Mouse (Mus musculus) forebrain, postnatal 0 days (tissue): ENCODE data around the gene Psmb6. TPM values are rescaled to one million over a fixed set of nuclear protein-coding genes. Genes with fewer than 3 reads are reported as not detected.
"Not testable (repeated sequence)": the region's sequence is repeated elsewhere in the genome, so short reads cannot be mapped to it uniquely, and the experiment has no call there.

Experiments used
- ATAC-seq: fragments of 200-750 bp; cut with Nextera tagmentation; 2 replicates; pipeline ENCODE4 v1.8.0; 2017; ENCODE audit warnings: mild to moderate bottlenecking, moderate library complexity
- DNase-seq: peaks from one replicate; pipeline ENCODE4 v3.0.0-alpha.2; 2015
- H3K27ac ChIP-seq: fragments of 300-500 bp; sonication (generic); 2 replicates; pipeline ENCODE4 v1.5.1; 2014; ENCODE audit warnings: low read depth, mild to moderate bottlenecking, antibody characterized with exemption, low read length, moderate library complexity, mixed read lengths
- H3K27me3 ChIP-seq: fragments of 300-500 bp; sonication (generic); 2 replicates; pipeline ENCODE4 v1.6.1; 2014; ENCODE audit warnings: mild to moderate bottlenecking, low read length, mixed read lengths; ENCODE audit not compliant: insufficient read depth
- H3K36me3 ChIP-seq: fragments of 300-500 bp; sonication (generic); 2 replicates; pipeline ENCODE4 v1.6.1; 2014; ENCODE audit warnings: mild to moderate bottlenecking, moderate library complexity; ENCODE audit not compliant: insufficient read depth
- H3K4me1 ChIP-seq: fragments of 300-500 bp; sonication (generic); 2 replicates; pipeline ENCODE4 v1.6.1; 2014; ENCODE audit warnings: antibody characterized with exemption; ENCODE audit not compliant: insufficient read depth
- H3K4me2 ChIP-seq: fragments of 300-500 bp; sonication (generic); 2 replicates; pipeline ENCODE4 v1.6.1; 2014; ENCODE audit warnings: low read depth, mild to moderate bottlenecking, moderate library complexity
- H3K4me3 ChIP-seq: fragments of 300-500 bp; sonication (generic); 2 replicates; pipeline ENCODE4 v1.5.1; 2014; ENCODE audit warnings: low read depth, low read length, mixed read lengths
- H3K9ac ChIP-seq: fragments of 300-500 bp; sonication (generic); 2 replicates; pipeline ENCODE4 v1.6.1; 2014; ENCODE audit warnings: mild to moderate bottlenecking
- H3K9me3 ChIP-seq: fragments of 300-500 bp; sonication (generic); 2 replicates; pipeline ENCODE4 v1.6.1; 2016; ENCODE audit warnings: low read length
- CTCF ChIP-seq: sonication (generic); IDR thresholded peaks from 2 replicates; pipeline ENCODE4 v1.5.1; 2016; ENCODE audit warnings: antibody characterized with exemption, control low read depth, low read depth
- WGBS: fragments of 180-500 bp; shearing (Covaris S2); extraction: QIAGEN DNeasy Blood & Tissue Kit; methylation state at CpG from one replicate; pipeline ENCODE4 v1.1.7; 2014; 5-methylcytosine and 5-hydroxymethylcytosine counted together
- polyA plus RNA-seq: library from polyadenylated mRNA; unstranded; fragments of >200 nt; fragmentation: Nextera tagmentation; extraction: Ambion mirVana; gene quantifications from 2 replicates; pipeline ENCODE4 v1.2.1, GENCODE M21; 2015
- total RNA-seq: library from RNA; depleted of rRNA; stranded (reverse); fragments of >200 nt; gene quantifications from 2 replicates; pipeline ENCODE4 v1.2.3, GENCODE M21; 2014

Psmb6 gene
- total and polyA plus RNA-seq, 2 experiments from 2014 or later: 428 to 820 TPM

DNA sequence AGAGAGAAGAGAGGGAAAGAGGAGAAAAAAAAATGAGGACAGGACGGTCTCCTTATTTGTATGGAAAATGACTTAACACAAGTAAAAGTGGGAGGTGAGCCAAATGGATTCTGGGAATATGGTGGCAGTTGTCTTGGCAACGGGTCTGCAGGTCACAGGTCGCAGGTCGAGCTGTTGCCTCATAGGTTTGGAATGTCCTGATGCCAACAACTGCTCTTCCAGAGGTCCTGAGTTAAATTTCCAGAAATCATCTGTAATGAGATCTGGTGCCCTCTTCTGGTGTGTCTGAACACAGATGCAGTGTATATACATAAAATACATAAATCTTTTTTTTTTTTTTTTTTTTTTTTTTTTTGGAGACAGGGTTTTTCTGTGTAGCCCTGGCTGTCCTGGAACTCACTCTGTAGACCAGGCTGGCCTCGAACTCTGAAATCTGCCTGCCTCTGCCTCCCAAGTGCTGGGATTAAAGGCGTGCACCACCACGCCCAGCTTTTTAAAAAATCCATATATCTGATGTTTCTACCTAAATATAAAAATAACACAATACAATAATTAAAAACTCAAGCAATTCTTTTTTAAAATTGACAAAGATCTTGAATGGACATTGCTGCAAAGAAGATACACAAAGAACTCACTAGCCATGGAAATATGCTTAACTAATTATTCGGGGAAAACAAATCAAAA lies 1.7 kb upstream of the Psmb6 start:
- 92% methylated on average over 8 of the region's 8 CpGs for WGBS
- peaks cover 22% of the 10 kb centered on the region for H3K36me3 ChIP-seq
- not testable (repeated sequence) for H3K4me2 ChIP-seq, H3K27ac ChIP-seq, H3K4me3 ChIP-seq, H3K9me3 ChIP-seq, H3K4me1 ChIP-seq, DNase-seq, H3K9ac ChIP-seq, ATAC-seq, H3K27me3 ChIP-seq
- 0 out of 2 replicates have a peak, but pooled peaks have one; percentile 8 for TF ChIP-seq CTCF

DNA sequence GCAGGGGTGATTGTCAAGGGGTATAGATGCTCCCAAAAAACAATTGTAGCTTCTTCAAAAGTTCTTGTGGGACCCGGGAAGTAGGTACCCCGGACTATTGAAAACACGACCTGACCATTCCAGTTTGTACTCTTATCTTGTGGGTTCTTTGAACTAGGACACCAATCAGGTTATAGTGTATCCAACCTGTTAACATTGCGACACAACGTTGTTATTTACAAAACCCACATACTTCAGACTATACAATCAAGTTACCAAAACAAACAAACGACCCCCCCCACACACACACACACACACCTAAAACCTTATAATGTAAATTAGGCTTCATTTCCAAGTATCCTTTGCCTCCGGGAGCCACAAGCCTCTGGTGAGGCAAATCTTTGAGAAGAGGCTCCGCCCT lies 385 bp upstream of the Psmb6 start:
- no peak for DNase-seq
- TF ChIP-seq CTCF: no peak
- H3K9ac ChIP-seq: peak overlapping the region; percentile 33
- H3K36me3 ChIP-seq: peaks cover 27% of the 10 kb centered on the region
- no peaks in the 10 kb centered on the region for H3K27me3 ChIP-seq
- H3K4me2 ChIP-seq: peak overlapping the region; percentile 53
- no peak overlapping the region for H3K27ac ChIP-seq
- H3K4me3 ChIP-seq: peak overlapping the region; percentile 51
- peaks cover 7% of the 10 kb centered on the region for H3K4me1 ChIP-seq
- no peak; the same call in 1 of the 2 replicates for ATAC-seq
- WGBS: 6% methylated on average over 8 of the region's 8 CpGs
- no peaks in the 10 kb centered on the region for H3K9me3 ChIP-seq

- no peak for DNase-seq
- Histone ChIP-seq H3K9me3 (no peaks in the 10 kb centered on the region), H3K4me3 (peak overlapping the region; percentile 51), H3K27me3 (no peaks in the 10 kb centered on the region), H3K4me1 (peaks cover 7% of the 10 kb centered on the region), H3K4me2 (peak overlapping the region; percentile 62), H3K36me3 (peaks cover 27% of the 10 kb centered on the region), H3K27ac (peak overlapping the region; percentile 42; the same call in 1 of the 2 replicates), H3K9ac (peak overlapping the region; percentile 51)
- no peak for TF ChIP-seq CTCF
- WGBS: 5% methylated on average over 12 of the region's 12 CpGs
- no peak for ATAC-seq
These were observed 559 bp downstream of the Psmb6 start for GRCm38 (mm10) chr11:70525726-70526125.

GRCm38 (mm10) chr11:70526211-70526610 lies 1.0 kb downstream of the Psmb6 start:
- peak overlapping the region; percentile 62 for H3K4me2 ChIP-seq

GRCm38 (mm10) chr11:70528610-70529009 lies 3.4 kb downstream of the Psmb6 start:
- no peak overlapping the region for H3K9ac ChIP-seq
- DNase-seq: no peak
- peaks cover 7% of the 10 kb centered on the region for H3K4me1 ChIP-seq
- no peak overlapping the region for H3K4me2 ChIP-seq
- no peak for TF ChIP-seq CTCF
- H3K4me3 ChIP-seq: no peak overlapping the region
- no peaks in the 10 kb centered on the region for H3K27me3 ChIP-seq
- peaks cover 27% of the 10 kb centered on the region for H3K36me3 ChIP-seq
- no peaks in the 10 kb centered on the region for H3K9me3 ChIP-seq
- ATAC-seq: no peak
- H3K27ac ChIP-seq: no peak overlapping the region
- WGBS: 87% methylated on average over 7 of the region's 7 CpGs

More at GRCm38 (mm10) chr11:70526211-70526610, 1.0 kb downstream of the Psmb6 start:
- no peak overlapping the region for H3K27ac ChIP-seq
- H3K36me3 ChIP-seq: peaks cover 27% of the 10 kb centered on the region
- H3K9me3 ChIP-seq: no peaks in the 10 kb centered on the region
- H3K4me3 ChIP-seq: peak overlapping the region; percentile 51
- peak overlapping the region; percentile 51; the same call in 1 of the 2 replicates for H3K9ac ChIP-seq
- no peak for TF ChIP-seq CTCF
- ATAC-seq (no peak), DNase-seq (no peak)
- no peaks in the 10 kb centered on the region for H3K27me3 ChIP-seq
- peaks cover 7% of the 10 kb centered on the region for H3K4me1 ChIP-seq
- 91% methylated on average over 12 of the region's 12 CpGs for WGBS

GRCm38 (mm10) chr11:70531065-70531464 lies 5.9 kb downstream of the Psmb6 start:
- not testable (repeated sequence) for H3K9ac ChIP-seq, DNase-seq, H3K9me3 ChIP-seq, H3K4me2 ChIP-seq, H3K4me1 ChIP-seq, ATAC-seq, H3K4me3 ChIP-seq, H3K27me3 ChIP-seq, H3K27ac ChIP-seq
- TF ChIP-seq CTCF: peak; percentile 11; the same call in 1 of the 2 replicates
- WGBS: 81% methylated on average over 2 of the region's 2 CpGs
- H3K36me3 ChIP-seq: peaks cover 27% of the 10 kb centered on the region

DNA sequence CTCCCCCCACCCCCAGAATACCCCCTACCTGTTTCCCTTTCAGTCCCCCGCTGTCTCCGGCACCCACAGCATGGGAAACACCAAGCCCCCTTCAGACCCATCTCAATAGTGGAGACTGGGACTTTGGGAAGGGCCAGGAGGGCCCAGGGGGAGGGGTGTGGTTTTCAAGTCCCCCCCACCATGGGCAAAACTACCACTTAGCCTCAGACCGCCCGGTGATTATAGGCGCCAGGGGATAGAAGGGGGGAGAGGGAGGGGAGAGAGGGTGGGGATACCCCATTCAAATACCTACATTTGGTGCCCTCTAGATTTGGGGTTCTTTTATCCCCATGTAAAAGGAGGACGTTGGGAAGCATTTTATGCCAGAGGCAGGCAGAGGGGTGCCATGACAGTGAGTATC lies 7.7 kb downstream of the Psmb6 start, which contains the start of gene Gm40193:
Gene Gm40193, minus strand, starts transcription at position 101 of the 400 bp plus-strand sequence.
- no peak within 1 kb of the TSS for H3K4me2 ChIP-seq
- no peak within 1 kb of the TSS for H3K27ac ChIP-seq
- DNase-seq: no peak
- ATAC-seq: no peak
- H3K4me1 ChIP-seq: no peaks in the 10 kb centered on the region
- no peak within 1 kb of the TSS for H3K4me3 ChIP-seq
- WGBS: 84% methylated on average over 6 of the region's 6 CpGs
- peaks cover 4% of the 10 kb centered on the region; the same call in 1 of the 2 replicates for H3K27me3 ChIP-seq
- no peak for TF ChIP-seq CTCF
- H3K9me3 ChIP-seq: no peaks in the 10 kb centered on the region
- peaks cover 10% of the 10 kb centered on the region for H3K36me3 ChIP-seq
- no peak within 1 kb of the TSS for H3K9ac ChIP-seq
